Mouse (Mus musculus): ENCODE measurements around the gene Tacc3.

- no peak for TF ChIP-seq CTCF (IDR thresholded peaks at IDR 0.05; ENCODE audit: borderline replicate concordance, insufficient read depth, low read length)
- TF ChIP-seq POLR2A (IDR thresholded peaks at IDR 0.05; ENCODE audit: low read depth, low read length) = no peak
These were observed 31.4 kb downstream of the Tacc3 start for GRCm38 (mm10) chr5:33689221-33689844.
